Mouse (Mus musculus) limb, embryonic 11.5 days (tissue): ENCODE data around the gene P2ry14. TPM values are rescaled to one million over a fixed set of nuclear protein-coding genes. Genes with fewer than 3 reads are reported as not detected.

Experiments
- ATAC-seq: fragments of 200-750 bp; cut with Nextera tagmentation; 2 replicates; pipeline ENCODE4 v1.8.0; 2017; ENCODE audit warnings: low read depth; ENCODE audit not compliant: insufficient number of reproducible peaks, low FRiP score, low TSS enrichment
- DNase-seq: peaks from one replicate; pipeline ENCODE4 v3.0.0-alpha.2; 2015; ENCODE audit warnings: low spot score
- H3K27ac ChIP-seq: fragments of 300-500 bp; sonication (generic); replicated peaks from 2 replicates; pipeline ENCODE4 v1.5.1; 2014; ENCODE audit warnings: low read depth, mild to moderate bottlenecking, low read length
- H3K27me3 ChIP-seq: fragments of 300-500 bp; sonication (generic); 2 replicates; pipeline ENCODE4 v1.6.1; 2014; ENCODE audit warnings: mild to moderate bottlenecking, low read length, mixed read lengths; ENCODE audit not compliant: control insufficient read depth, insufficient read depth
- H3K36me3 ChIP-seq: fragments of 300-500 bp; sonication (generic); 2 replicates; pipeline ENCODE4 v1.6.1; 2014; ENCODE audit warnings: mild to moderate bottlenecking, low read length, moderate library complexity, mixed read lengths; ENCODE audit not compliant: control insufficient read depth, insufficient read depth
- H3K4me1 ChIP-seq: fragments of 300-500 bp; sonication (generic); 2 replicates; pipeline ENCODE4 v1.6.1; 2014; ENCODE audit warnings: low read length, mixed read lengths; ENCODE audit not compliant: control insufficient read depth, insufficient read depth
- H3K4me2 ChIP-seq: fragments of 300-500 bp; sonication (generic); 2 replicates; pipeline ENCODE4 v1.6.1; 2014; ENCODE audit warnings: low read depth, mild to moderate bottlenecking, moderate library complexity; ENCODE audit not compliant: severe bottlenecking
- H3K4me3 ChIP-seq: fragments of 300-500 bp; sonication (generic); 2 replicates; pipeline ENCODE4 v1.5.1; 2014; ENCODE audit warnings: low read depth, low read length
- H3K9ac ChIP-seq: fragments of 300-500 bp; sonication (generic); 2 replicates; pipeline ENCODE4 v1.6.1; 2014; ENCODE audit warnings: mild to moderate bottlenecking, low read length
- H3K9me3 ChIP-seq: fragments of 300-500 bp; sonication (generic); 2 replicates; pipeline ENCODE4 v1.6.1; 2016; ENCODE audit warnings: low read length; ENCODE audit not compliant: control insufficient read depth
- WGBS: fragments of 180-500 bp; shearing (Covaris S2); extraction: QIAGEN DNeasy Blood & Tissue Kit; methylation state at CpG from one replicate; pipeline ENCODE4 v1.1.7; 2014; 5-methylcytosine and 5-hydroxymethylcytosine counted together
- polyA plus RNA-seq: library from polyadenylated mRNA; unstranded; fragments of >200 nt; fragmentation: Nextera tagmentation; extraction: Ambion mirVana; gene quantifications from 2 replicates; pipeline ENCODE4 v1.2.1, GENCODE M21; 2014

P2ry14 gene
- polyA plus RNA-seq, 1 experiment from 2014 or later = 1.1 TPM

DNA sequence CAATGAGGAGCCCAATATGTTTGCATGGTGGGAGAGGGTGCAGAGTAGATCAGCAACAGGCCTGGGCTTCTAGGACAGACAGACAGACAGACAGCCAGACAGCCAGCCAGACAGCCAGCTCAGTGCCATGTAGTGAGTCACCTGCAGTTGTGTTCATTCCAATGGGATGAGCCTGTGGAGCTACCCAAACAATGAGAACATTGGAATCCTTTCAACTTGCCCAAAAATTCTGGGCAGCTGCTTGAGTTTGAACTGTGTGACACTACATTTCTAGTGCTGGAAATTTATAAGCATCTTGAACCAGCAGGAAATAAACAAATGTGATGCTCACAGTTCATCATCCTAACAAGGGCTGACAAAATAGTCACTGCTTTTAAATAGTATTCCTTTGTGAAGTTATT lies 13.8 kb downstream of the P2ry14 start:
- no peak for DNase-seq
- no peaks in the 10 kb centered on the region for H3K4me1 ChIP-seq
- H3K4me2 ChIP-seq = no peak overlapping the region
- no peak overlapping the region for H3K27ac ChIP-seq
- H3K4me3 ChIP-seq = no peak overlapping the region
- H3K9me3 ChIP-seq = no peaks in the 10 kb centered on the region
- H3K27me3 ChIP-seq = no peaks in the 10 kb centered on the region
- no peak for ATAC-seq
- H3K36me3 ChIP-seq = no peaks in the 10 kb centered on the region
- H3K9ac ChIP-seq = no peak overlapping the region

DNA sequence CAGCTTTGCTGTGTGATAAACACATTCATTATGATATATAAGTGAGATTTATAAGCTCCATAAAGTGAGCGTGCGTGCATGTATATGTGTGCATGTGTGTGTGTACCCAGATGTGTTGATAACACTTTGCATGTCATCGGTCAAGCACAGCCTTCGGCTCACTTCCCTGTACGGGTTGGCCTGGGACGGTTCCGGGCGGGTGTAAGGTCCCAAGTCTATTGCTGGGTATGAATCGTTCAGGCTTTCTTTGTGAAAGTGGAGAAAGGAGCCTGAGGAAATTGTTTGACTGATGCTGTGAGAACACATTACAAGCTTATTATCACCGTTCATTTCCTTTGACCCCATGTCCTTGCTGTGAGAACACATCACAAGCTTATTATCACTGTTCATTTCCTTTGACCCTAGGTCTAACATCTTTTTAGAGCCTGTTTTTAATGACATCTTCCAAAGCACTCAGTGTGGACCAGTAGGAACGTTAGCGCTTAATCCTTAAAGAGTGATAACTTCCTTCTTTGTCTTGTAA lies 14.4 kb downstream of the P2ry14 start:
- DNase-seq (no peak), ATAC-seq (no peak)
- H3K9ac ChIP-seq = no peak overlapping the region
- 47% methylated on average over 12 of the region's 12 CpGs for WGBS
- no peaks in the 10 kb centered on the region for H3K27me3 ChIP-seq
- H3K4me2 ChIP-seq = no peak overlapping the region
- no peaks in the 10 kb centered on the region for H3K9me3 ChIP-seq
- H3K27ac ChIP-seq = no peak overlapping the region
- no peak overlapping the region for H3K4me3 ChIP-seq
- no peaks in the 10 kb centered on the region for H3K4me1 ChIP-seq
- H3K36me3 ChIP-seq = no peaks in the 10 kb centered on the region

DNA sequence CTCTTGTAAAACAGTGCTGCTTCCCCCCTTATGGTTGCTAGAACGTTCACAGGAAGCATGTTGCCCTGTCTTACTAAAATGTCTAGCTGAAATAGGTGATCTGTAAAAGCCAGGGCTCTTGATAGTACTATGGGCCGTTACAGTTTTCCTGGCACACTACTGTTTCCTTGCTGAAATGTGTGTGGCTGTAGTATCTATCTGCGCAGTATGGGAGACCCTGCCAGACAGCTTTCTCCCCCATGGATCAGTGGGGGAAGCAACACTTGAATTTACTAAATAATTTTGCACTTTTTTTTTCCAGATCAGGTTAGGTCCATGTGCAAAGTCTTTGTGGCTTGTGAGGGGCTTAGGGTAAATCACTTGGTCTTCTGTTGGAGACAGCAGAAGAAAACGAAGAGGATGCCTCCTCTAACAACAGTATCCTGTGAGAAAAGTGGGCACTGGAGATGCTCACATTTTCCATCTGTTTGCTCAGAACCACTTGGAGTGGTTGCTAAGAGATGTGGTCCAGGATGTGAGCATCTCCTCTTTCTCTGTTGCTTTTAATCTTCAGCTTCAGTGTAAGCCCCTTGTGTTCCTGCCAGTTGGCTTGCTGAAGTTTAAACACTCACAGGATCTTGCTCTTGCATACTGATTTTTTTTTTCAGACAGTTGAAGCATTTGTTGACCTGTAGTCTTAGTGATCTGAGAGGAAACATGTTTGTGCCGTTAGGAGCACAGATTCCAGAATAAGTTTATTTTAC lies 17.3 kb downstream of the P2ry14 start:
- Histone ChIP-seq H3K4me1 (no peaks in the 10 kb centered on the region), H3K9ac (no peak overlapping the region), H3K36me3 (no peaks in the 10 kb centered on the region), H3K27ac (no peak overlapping the region), H3K4me2 (no peak overlapping the region), H3K27me3 (no peaks in the 10 kb centered on the region), H3K9me3 (no peaks in the 10 kb centered on the region), H3K4me3 (no peak overlapping the region)
- WGBS = 79% methylated on average over 5 of the region's 5 CpGs
- no peak for DNase-seq
- ATAC-seq = no peak

DNA sequence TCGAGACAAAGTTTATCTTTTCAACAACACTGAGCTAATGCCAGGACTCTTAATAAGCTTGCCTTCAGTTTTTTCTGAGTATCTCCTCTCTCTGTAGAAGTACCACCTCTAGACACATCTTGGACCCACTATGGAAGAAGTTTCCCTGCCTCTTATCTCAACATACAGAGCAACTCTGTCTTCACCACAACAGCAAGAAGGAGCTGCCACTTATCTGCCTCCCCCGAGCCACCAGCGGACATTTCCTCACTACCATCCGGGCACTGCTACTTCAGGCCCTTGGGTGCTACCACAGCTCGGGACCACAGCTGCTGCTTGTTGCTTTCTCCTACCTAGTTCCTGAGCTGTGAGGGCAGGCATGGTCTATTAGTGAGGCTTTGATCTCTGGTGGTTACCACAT lies 20.2 kb downstream of the P2ry14 start:
- no peaks in the 10 kb centered on the region for H3K4me1 ChIP-seq
- no peak overlapping the region for H3K27ac ChIP-seq
- no peaks in the 10 kb centered on the region for H3K9me3 ChIP-seq
- no peaks in the 10 kb centered on the region for H3K36me3 ChIP-seq
- WGBS = 84% methylated on average over 5 of the region's 5 CpGs
- no peak for DNase-seq
- no peak overlapping the region for H3K9ac ChIP-seq
- H3K27me3 ChIP-seq = no peaks in the 10 kb centered on the region
- no peak for ATAC-seq
- no peak overlapping the region for H3K4me3 ChIP-seq
- no peak overlapping the region for H3K4me2 ChIP-seq

DNA sequence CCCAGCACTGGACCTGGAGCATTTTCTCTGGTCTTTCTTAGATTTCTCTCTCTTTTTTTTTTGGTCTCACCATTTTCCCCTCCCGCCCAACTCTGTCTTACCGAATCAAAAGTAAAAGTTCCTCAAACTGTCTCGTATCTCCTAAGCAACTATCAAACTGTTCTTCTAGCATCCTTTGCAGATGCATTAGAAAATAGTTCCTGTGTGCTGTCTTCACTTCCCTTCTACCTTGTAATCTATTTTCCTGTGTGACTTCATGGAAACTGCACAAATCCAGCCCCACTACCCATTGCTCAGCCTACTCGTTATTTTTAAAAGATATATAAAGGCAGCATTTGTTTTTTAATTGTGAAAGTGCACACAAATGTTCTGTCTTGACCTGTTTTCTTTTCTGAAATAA lies 21.5 kb downstream of the P2ry14 start:
- ATAC-seq (no peak), DNase-seq (no peak)
- no peak overlapping the region for H3K4me3 ChIP-seq
- no peak overlapping the region for H3K27ac ChIP-seq
- no peaks in the 10 kb centered on the region for H3K9me3 ChIP-seq
- H3K4me1 ChIP-seq = no peaks in the 10 kb centered on the region
- H3K4me2 ChIP-seq = no peak overlapping the region
- H3K36me3 ChIP-seq = no peaks in the 10 kb centered on the region
- 92% methylated on average over 4 of the region's 4 CpGs for WGBS
- H3K27me3 ChIP-seq = no peaks in the 10 kb centered on the region
- no peak overlapping the region for H3K9ac ChIP-seq

DNA sequence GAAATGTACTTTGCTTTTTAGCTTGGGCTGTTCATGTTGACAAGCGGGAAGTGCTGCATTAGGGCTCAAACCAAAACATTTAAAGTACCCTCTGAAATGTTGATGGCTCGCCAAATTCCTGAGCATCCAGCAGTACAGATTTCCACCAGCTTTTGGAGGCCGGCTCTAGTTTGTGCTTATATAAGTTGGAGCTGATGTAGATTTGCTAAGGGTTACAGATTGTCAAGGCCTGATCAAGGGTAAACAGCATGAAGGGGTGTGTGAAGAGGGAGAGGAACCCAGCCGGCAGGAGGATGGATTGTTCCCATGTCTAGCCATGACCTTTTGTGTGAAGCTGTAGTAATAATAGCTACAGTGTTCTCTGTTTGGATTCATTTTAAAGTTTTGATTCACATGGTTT lies 22.3 kb downstream of the P2ry14 start:
- Histone ChIP-seq H3K36me3 (no peaks in the 10 kb centered on the region), H3K9me3 (no peaks in the 10 kb centered on the region), H3K9ac (no peak overlapping the region), H3K4me2 (no peak overlapping the region), H3K4me1 (no peaks in the 10 kb centered on the region), H3K27ac (no peak overlapping the region), H3K4me3 (no peak overlapping the region), H3K27me3 (no peaks in the 10 kb centered on the region)
- no peak for ATAC-seq
- 80% methylated on average over 4 of the region's 4 CpGs for WGBS
- no peak for DNase-seq

DNA sequence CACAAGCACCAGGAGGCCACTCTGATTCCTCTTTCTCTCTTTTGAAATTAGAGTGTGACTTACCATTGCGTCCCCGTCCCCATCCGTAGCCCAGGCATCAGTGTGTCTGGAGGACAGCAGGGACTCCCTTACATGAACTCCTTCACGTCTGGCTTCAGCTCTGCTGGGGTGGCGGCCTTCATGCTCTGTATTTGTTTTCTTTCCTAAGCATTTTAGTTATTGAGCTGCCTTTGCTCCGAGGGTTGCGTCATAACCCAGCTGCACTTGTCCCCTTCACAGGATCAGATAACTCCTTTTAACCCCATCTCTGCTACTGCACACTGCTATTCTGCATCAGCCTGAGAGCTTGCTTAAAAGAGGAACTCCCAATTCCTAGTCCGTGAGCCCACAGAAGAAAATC lies 23.0 kb downstream of the P2ry14 start:
- Histone ChIP-seq H3K9ac (no peak overlapping the region), H3K4me1 (no peaks in the 10 kb centered on the region), H3K36me3 (no peaks in the 10 kb centered on the region), H3K27me3 (no peaks in the 10 kb centered on the region), H3K27ac (no peak overlapping the region), H3K4me3 (no peak overlapping the region), H3K9me3 (no peaks in the 10 kb centered on the region), H3K4me2 (no peak overlapping the region)
- ATAC-seq (no peak), DNase-seq (no peak)
- WGBS = 72% methylated on average over 8 of the region's 8 CpGs

DNA sequence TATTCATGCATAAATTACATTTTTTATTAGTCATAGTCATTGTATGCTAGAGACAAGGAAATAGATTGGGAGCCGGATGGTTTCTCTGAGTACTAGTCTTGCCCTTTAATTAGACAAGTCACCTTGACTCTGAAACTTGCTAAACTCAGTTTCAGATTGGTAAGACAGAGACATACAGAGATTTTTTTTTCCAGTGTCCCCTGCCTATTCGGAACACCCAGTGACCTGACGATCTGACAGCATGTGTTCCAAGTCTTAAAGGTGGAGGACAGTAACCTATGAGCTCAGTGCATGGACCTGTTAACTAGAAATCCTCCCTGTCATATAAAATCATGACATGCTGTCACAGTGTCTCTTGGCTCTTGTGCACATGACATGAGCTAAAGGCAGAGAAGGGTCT lies 23.9 kb downstream of the P2ry14 start:
- Histone ChIP-seq H3K27ac (no peak overlapping the region), H3K36me3 (no peaks in the 10 kb centered on the region)

DNA sequence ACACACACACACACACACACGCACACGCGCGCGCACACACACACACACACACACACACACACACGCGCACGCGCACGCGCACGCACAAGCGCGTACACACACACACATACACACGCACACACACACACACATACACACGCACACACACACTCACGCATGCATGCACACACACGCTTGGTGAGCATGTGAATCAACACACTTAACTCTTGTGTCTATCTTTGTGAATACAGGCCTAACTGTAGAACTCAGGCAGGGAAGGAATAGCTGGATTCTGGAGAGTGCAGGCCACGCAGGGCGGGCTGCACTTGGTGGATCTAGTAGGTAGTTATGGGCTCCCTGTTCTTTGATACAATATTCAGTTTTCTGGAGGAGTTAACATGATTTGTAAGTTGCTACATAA lies 24.7 kb downstream of the P2ry14 start:
- H3K27ac ChIP-seq = no peak overlapping the region
- no peaks in the 10 kb centered on the region for H3K4me1 ChIP-seq
- H3K9me3 ChIP-seq = no peaks in the 10 kb centered on the region
- H3K4me3 ChIP-seq = no peak overlapping the region
- 79% methylated on average over 20 of the region's 20 CpGs for WGBS
- no peak overlapping the region for H3K4me2 ChIP-seq
- H3K27me3 ChIP-seq = no peaks in the 10 kb centered on the region
- DNase-seq (no peak), ATAC-seq (no peak)
- no peaks in the 10 kb centered on the region for H3K36me3 ChIP-seq
- no peak overlapping the region for H3K9ac ChIP-seq

More for the DNA sequence above, 23.9 kb downstream of the P2ry14 start:
- DNase-seq = no peak
- no peaks in the 10 kb centered on the region for H3K4me1 ChIP-seq
- no peak overlapping the region for H3K9ac ChIP-seq
- H3K4me3 ChIP-seq = no peak overlapping the region
- no peak for ATAC-seq
- WGBS = 89% methylated on average over 3 of the region's 3 CpGs
- H3K27me3 ChIP-seq = no peaks in the 10 kb centered on the region
- no peak overlapping the region for H3K4me2 ChIP-seq
- no peaks in the 10 kb centered on the region for H3K9me3 ChIP-seq
